Comparison of ENCODE assay signal across 8 mouse cellular contexts in the genomic region with DNA sequence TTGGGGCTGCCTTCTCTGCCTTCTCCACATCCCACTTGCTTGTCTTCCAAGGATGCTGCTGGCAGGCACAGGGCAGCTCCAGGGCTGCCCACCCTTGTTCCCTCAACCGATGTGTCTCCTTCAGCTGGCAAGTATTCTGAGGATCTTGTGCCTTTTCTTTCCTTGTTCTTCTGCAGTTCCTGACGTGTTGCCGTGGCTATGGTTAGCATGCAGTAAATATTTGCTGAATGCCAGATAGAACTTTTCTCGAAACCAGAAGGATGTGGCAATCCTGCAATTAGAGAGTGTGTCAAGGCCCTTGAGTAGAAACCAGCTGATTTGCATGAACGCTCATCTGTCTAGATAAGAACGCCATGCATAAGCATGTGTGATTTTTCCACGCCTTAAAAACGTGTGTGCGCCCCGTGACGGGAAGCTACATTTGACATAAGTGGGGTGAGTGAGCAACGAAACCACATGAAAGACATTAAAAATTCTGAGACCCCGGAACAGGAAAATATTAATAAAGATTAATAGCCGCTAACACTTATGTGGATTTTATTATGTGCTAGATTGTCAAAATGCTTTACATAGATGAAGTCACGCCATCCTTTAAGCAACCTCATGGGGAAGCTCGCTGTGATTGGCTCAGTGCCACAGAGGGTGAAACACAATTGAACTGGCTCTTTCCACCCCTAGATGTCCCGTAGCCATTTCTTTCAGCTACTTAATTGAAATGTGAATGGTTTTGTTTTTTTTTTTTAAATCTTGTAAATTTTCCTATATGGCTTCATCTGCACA. TPM values are rescaled to one million over a fixed set of nuclear protein-coding genes. Genes with fewer than 3 reads are reported as not detected.
A peak's percentile ranks its signal among the peaks of the same experiment; 100 is the strongest.
DNase-seq lines count a peak whose midpoint lies in the region; ATAC-seq and TF ChIP-seq lines count a peak whose summit lies in the region.

No protein-coding gene starts in this region.

- no peaks in the 10 kb centered on the region for H3K36me3 ChIP-seq in forebrain, embryonic 14.5 days (ENCODE audit: control insufficient read depth, insufficient read depth, low read length)
- H3K36me3 ChIP-seq in forebrain, embryonic 12.5 days (replicated peaks) = no peaks in the 10 kb centered on the region
- no peaks in the 10 kb centered on the region for H3K36me3 ChIP-seq in kidney, adult 2 months (ENCODE audit: control insufficient read depth, insufficient read depth, low read length)

- H3K4me3 ChIP-seq in forebrain, embryonic 14.5 days (ENCODE audit: low read depth, low read length) = no peak overlapping the region
- no peak overlapping the region for H3K4me3 ChIP-seq in forebrain, embryonic 12.5 days (replicated peaks)
- H3K4me3 ChIP-seq in kidney, adult 2 months (ENCODE audit: insufficient read depth, low read depth, low read length) = no peak overlapping the region

- DNase-seq in forebrain, embryonic 14.5 days (ENCODE audit: low spot score) = peak; percentile 37
- peak; percentile 31 for DNase-seq in kidney, adult 2 months
- DNase-seq in kidney, adult 18-20 months = no peak
- peak; percentile 37 to 47 for DNase-seq in right cerebral cortex, postnatal 10 days (ENCODE audit: low spot score in 2 of 2)
- no peak for DNase-seq in right cerebral cortex, postnatal 25 days
- peak; percentile 37 for DNase-seq in naive thymus-derived CD4-positive, alpha-beta T cell, adult 2 months (ENCODE audit: low read depth)
- DNase-seq in gastrocnemius, postnatal 14 days = no peak

- no peak for ATAC-seq in forebrain, embryonic 14.5 days
- ATAC-seq in forebrain, embryonic 12.5 days (ENCODE audit: low FRiP score) = no peak

- H3K9ac ChIP-seq in forebrain, embryonic 14.5 days (ENCODE audit: low read length) = no peak overlapping the region
- H3K9ac ChIP-seq in forebrain, embryonic 12.5 days = no peak overlapping the region

- H3K9me3 ChIP-seq in forebrain, embryonic 14.5 days (replicated peaks; ENCODE audit: control insufficient read depth, low read length) = no peaks in the 10 kb centered on the region
- H3K9me3 ChIP-seq in forebrain, embryonic 12.5 days = no peaks in the 10 kb centered on the region

- TF ChIP-seq POLR2A in kidney, adult 2 months (IDR thresholded peaks at IDR 0.05; ENCODE audit: low read depth, low read length) = no peak

- H3K27me3 ChIP-seq in forebrain, embryonic 14.5 days (replicated peaks; ENCODE audit: control insufficient read depth, insufficient read depth, low read length) = no peaks in the 10 kb centered on the region
- 0 out of 2 replicates have a peak, but pooled peaks cover 4% of the 10 kb centered on the region for H3K27me3 ChIP-seq in forebrain, embryonic 12.5 days
- H3K27me3 ChIP-seq in kidney, adult 2 months (replicated peaks; ENCODE audit: control insufficient read depth, insufficient read depth, low read length) = no peaks in the 10 kb centered on the region

- 69% methylated on average over 17 of the region's 17 CpGs for WGBS in forebrain, embryonic 14.5 days
- 82% methylated on average over 17 of the region's 17 CpGs for WGBS in forebrain, embryonic 12.5 days
- 70% methylated on average over 17 of the region's 17 CpGs for WGBS in kidney, adult 2 months

- H3K4me1 ChIP-seq in forebrain, embryonic 14.5 days (ENCODE audit: control insufficient read depth, insufficient read depth, low read length) = 0 out of 2 replicates have a peak, but pooled peaks cover 4% of the 10 kb centered on the region
- H3K4me1 ChIP-seq in forebrain, embryonic 12.5 days = peaks cover 4% of the 10 kb centered on the region; the same call in 1 of the 2 replicates
- H3K4me1 ChIP-seq in kidney, adult 2 months (ENCODE audit: control insufficient read depth, insufficient read depth, low read length) = peaks cover 3% of the 10 kb centered on the region; the same call in 1 of the 2 replicates

- no peak overlapping the region for H3K4me2 ChIP-seq in forebrain, embryonic 14.5 days (ENCODE audit: low read length)
- H3K4me2 ChIP-seq in forebrain, embryonic 12.5 days = no peak overlapping the region

- TF ChIP-seq CTCF in kidney, adult 2 months (conservative IDR thresholded peaks at IDR 0.05; ENCODE audit: insufficient read depth, insufficient read length, low read depth, low read length) = no peak

- intact Hi-C loops in gastrocnemius, postnatal 14 days (cut with DNase I; ENCODE audit: low total_unique reads) = no loop called here

- no peak overlapping the region; the same call in 1 of the 2 replicates for H3K27ac ChIP-seq in forebrain, embryonic 14.5 days (ENCODE audit: low read depth, low read length)
- no peak overlapping the region for H3K27ac ChIP-seq in forebrain, embryonic 12.5 days
- H3K27ac ChIP-seq in kidney, adult 2 months (ENCODE audit: insufficient read depth, low read depth, low read length) = peak overlapping the region; percentile 32; the same call in 1 of the 2 replicates

RNA-seq across cellular contexts. Expression of a gene that starts 14.1 kb away (rescaled TPM):
- 7.4 and 8.8 TPM in 2 replicates for polyA plus RNA-seq in forebrain, embryonic 14.5 days (2014; fragmentation: Nextera tagmentation; extraction: Ambion mirVana)
- polyA plus RNA-seq in forebrain, embryonic 12.5 days (2016; fragmentation: Nextera tagmentation; extraction: Ambion mirVana) = 3.7 and 4.3 TPM in 2 replicates
- polyA plus RNA-seq in kidney, adult 2 months (2012; rRNA removed) = 9.3 and 10.8 TPM in 2 replicates
- total RNA-seq in gastrocnemius, postnatal 14 days (2021) = under 1 TPM in 1 of 2 experiments, not detected in 1; 0.27 TPM

Comparison
In these comparisons a context has a peak if more than half of its experiments do, and no peak if none do; other contexts are left out.
1. DNase-seq: peak in forebrain, embryonic 14.5 days (single experiment), kidney, adult 2 months (single experiment), right cerebral cortex, postnatal 10 days (2 of 2) and naive thymus-derived CD4-positive, alpha-beta T cell, adult 2 months (single experiment); none in kidney, adult 18-20 months (single experiment), right cerebral cortex, postnatal 25 days (single experiment) and gastrocnemius, postnatal 14 days (single experiment).